Mouse (Mus musculus) liver, embryonic 12.5 days (tissue): ENCODE results near the gene Zfp719. TPM values are rescaled to one million over a fixed set of nuclear protein-coding genes. Genes with fewer than 3 reads are reported as not detected.

ENCODE experiments used
- ATAC-seq: fragments of 200-750 bp; cut with Nextera tagmentation; 2 replicates; pipeline ENCODE4 v1.8.0; 2017; ENCODE audit warnings: moderate number of reproducible peaks, mild to moderate bottlenecking, moderate library complexity
- H3K27ac ChIP-seq: fragments of 300-500 bp; sonication (generic); 2 replicates; pipeline ENCODE4 v1.5.1; 2016; ENCODE audit warnings: mild to moderate bottlenecking
- H3K27me3 ChIP-seq: fragments of 300-500 bp; sonication (generic); replicated peaks from 2 replicates; pipeline ENCODE4 v1.6.1; 2016; ENCODE audit warnings: mild to moderate bottlenecking, moderate library complexity
- H3K36me3 ChIP-seq: fragments of 300-500 bp; sonication (generic); 2 replicates; pipeline ENCODE4 v1.6.1; 2016; ENCODE audit warnings: mild to moderate bottlenecking, moderate library complexity
- H3K4me1 ChIP-seq: fragments of 300-500 bp; sonication (generic); 2 replicates; pipeline ENCODE4 v1.6.1; 2016
- H3K4me2 ChIP-seq: fragments of 300-500 bp; sonication (generic); 2 replicates; pipeline ENCODE4 v1.6.1; 2016; ENCODE audit warnings: mild to moderate bottlenecking, moderate library complexity
- H3K4me3 ChIP-seq: fragments of 300-500 bp; sonication (generic); 2 replicates; pipeline ENCODE4 v1.5.1; 2016; ENCODE audit warnings: mild to moderate bottlenecking, moderate library complexity
- H3K9ac ChIP-seq: fragments of 300-500 bp; sonication (generic); 2 replicates; pipeline ENCODE4 v1.6.1; 2016; ENCODE audit warnings: mild to moderate bottlenecking, moderate library complexity
- H3K9me3 ChIP-seq: fragments of 300-500 bp; sonication (generic); replicated peaks from 2 replicates; pipeline ENCODE4 v1.6.1; 2016; ENCODE audit warnings: mild to moderate bottlenecking, moderate library complexity
- WGBS: fragments of 180-500 bp; shearing (Covaris S2); methylation state at CpG from one replicate; pipeline ENCODE4 v1.1.7; 2016; ENCODE audit not compliant: insufficient replicate concordance; 5-methylcytosine and 5-hydroxymethylcytosine counted together
- polyA plus RNA-seq: library from polyadenylated mRNA; unstranded; fragments of >200 nt; fragmentation: Nextera tagmentation; extraction: Ambion mirVana; gene quantifications from 2 replicates; pipeline ENCODE4 v1.2.1, GENCODE M21; 2016

Zfp719 gene
- 3.4 and 3.5 TPM in 2 replicates for polyA plus RNA-seq

GRCm38 (mm10) chr7:43579440-43580171 lies at the start of gene Zfp719:
Gene Zfp719 (plus strand): TSS chr7:43579610.
- under 1% methylated on average over 37 of the region's 37 CpGs for WGBS
- no peaks in the 10 kb centered on the region for H3K27me3 ChIP-seq
- H3K27ac ChIP-seq = peak within 1 kb of the TSS; percentile 78
- H3K4me1 ChIP-seq = peaks cover 17% of the 10 kb centered on the region
- peak within 1 kb of the TSS; percentile 70 for H3K9ac ChIP-seq
- ATAC-seq = peak; percentile 91
- H3K4me2 ChIP-seq = peak within 1 kb of the TSS; percentile 88
- peak within 1 kb of the TSS; percentile 75 for H3K4me3 ChIP-seq
- no peaks in the 10 kb centered on the region for H3K9me3 ChIP-seq
- H3K36me3 ChIP-seq = peaks cover 12% of the 10 kb centered on the region

- Histone ChIP-seq H3K9me3 (no peaks in the 10 kb centered on the region), H3K9ac (no peak overlapping the region), H3K27ac (no peak overlapping the region), H3K4me3 (no peak overlapping the region), H3K27me3 (no peaks in the 10 kb centered on the region), H3K36me3 (no peaks in the 10 kb centered on the region), H3K4me2 (no peak overlapping the region), H3K4me1 (no peaks in the 10 kb centered on the region)
- no peak for ATAC-seq
- 40% methylated on average over 8 of the region's 8 CpGs for WGBS
These were observed 49.1 kb upstream of the Zfp719 start for GRCm38 (mm10) chr7:43530216-43530785.

- Histone ChIP-seq H3K4me1 (no peaks in the 10 kb centered on the region), H3K27ac (no peak overlapping the region), H3K27me3 (no peaks in the 10 kb centered on the region), H3K4me3 (no peak overlapping the region), H3K4me2 (no peak overlapping the region), H3K9ac (no peak overlapping the region), H3K36me3 (no peaks in the 10 kb centered on the region), H3K9me3 (no peaks in the 10 kb centered on the region)
- ATAC-seq = no peak
- WGBS = 36% methylated on average over 9 of the region's 9 CpGs
These were observed 46.4 kb upstream of the Zfp719 start for GRCm38 (mm10) chr7:43532936-43533505.

- Histone ChIP-seq H3K27me3 (no peaks in the 10 kb centered on the region), H3K9ac (no peak overlapping the region), H3K27ac (no peak overlapping the region), H3K36me3 (no peaks in the 10 kb centered on the region), H3K9me3 (no peaks in the 10 kb centered on the region), H3K4me2 (no peak overlapping the region), H3K4me3 (no peak overlapping the region), H3K4me1 (no peaks in the 10 kb centered on the region)
- 48% methylated on average over 4 of the region's 4 CpGs for WGBS
- no peak for ATAC-seq
These were observed 40.9 kb upstream of the Zfp719 start for GRCm38 (mm10) chr7:43538524-43538923.

- Histone ChIP-seq H3K27ac (no peak within 1 kb of the TSS), H3K4me1 (no peaks in the 10 kb centered on the region), H3K4me2 (no peak within 1 kb of the TSS), H3K27me3 (no peaks in the 10 kb centered on the region), H3K4me3 (no peak within 1 kb of the TSS), H3K36me3 (no peaks in the 10 kb centered on the region), H3K9me3 (no peaks in the 10 kb centered on the region), H3K9ac (no peak within 1 kb of the TSS)
- 42% methylated on average over 7 of the region's 7 CpGs for WGBS
- ATAC-seq = no peak
These were observed 35.0 kb upstream of the Zfp719 start, which contains the start of gene Cd33 for GRCm38 (mm10) chr7:43544225-43544977. Gene Cd33 (minus strand): TSS chr7:43544428.

- Histone ChIP-seq H3K4me1 (no peaks in the 10 kb centered on the region), H3K9me3 (no peaks in the 10 kb centered on the region), H3K27ac (no peak overlapping the region), H3K4me2 (no peak overlapping the region), H3K27me3 (no peaks in the 10 kb centered on the region), H3K4me3 (no peak overlapping the region), H3K36me3 (no peaks in the 10 kb centered on the region), H3K9ac (no peak overlapping the region)
- WGBS = 54% methylated on average over 7 of the region's 7 CpGs
- no peak for ATAC-seq
These were observed 33.5 kb upstream of the Zfp719 start for GRCm38 (mm10) chr7:43545656-43546545.

GRCm38 (mm10) chr7:43547666-43548065 lies 31.7 kb upstream of the Zfp719 start:
- Histone ChIP-seq H3K4me3 (no peak overlapping the region), H3K27ac (no peak overlapping the region), H3K9ac (no peak overlapping the region), H3K36me3 (no peaks in the 10 kb centered on the region), H3K4me1 (no peaks in the 10 kb centered on the region), H3K9me3 (no peaks in the 10 kb centered on the region), H3K27me3 (no peaks in the 10 kb centered on the region), H3K4me2 (no peak overlapping the region)
- 28% methylated on average over 5 of the region's 5 CpGs for WGBS
- ATAC-seq = no peak

- Histone ChIP-seq H3K27ac (no peak overlapping the region), H3K4me1 (no peaks in the 10 kb centered on the region), H3K9me3 (no peaks in the 10 kb centered on the region), H3K4me2 (no peak overlapping the region), H3K27me3 (no peaks in the 10 kb centered on the region), H3K9ac (no peak overlapping the region), H3K4me3 (no peak overlapping the region), H3K36me3 (no peaks in the 10 kb centered on the region)
- 59% methylated on average over 4 of the region's 4 CpGs for WGBS
- ATAC-seq = no peak
These were observed 31.2 kb upstream of the Zfp719 start for GRCm38 (mm10) chr7:43548206-43548605.

- H3K4me2 ChIP-seq = no peak overlapping the region
- no peaks in the 10 kb centered on the region for H3K9me3 ChIP-seq
- H3K9ac ChIP-seq = no peak overlapping the region
- no peaks in the 10 kb centered on the region for H3K27me3 ChIP-seq
- H3K36me3 ChIP-seq = no peaks in the 10 kb centered on the region
- H3K4me1 ChIP-seq = no peaks in the 10 kb centered on the region
- H3K4me3 ChIP-seq = no peak overlapping the region
- 31% methylated on average over 4 of the region's 4 CpGs for WGBS
- H3K27ac ChIP-seq = 0 out of 2 replicates have a peak overlapping the region, but pooled peaks have one; percentile 14
- no peak for ATAC-seq
These were observed 26.3 kb upstream of the Zfp719 start for GRCm38 (mm10) chr7:43553153-43553552.

- no peak for ATAC-seq
- H3K4me2 ChIP-seq = no peak overlapping the region
- WGBS = 10% methylated on average over 3 of the region's 3 CpGs
These were observed 24.9 kb upstream of the Zfp719 start for GRCm38 (mm10) chr7:43554550-43554949.

GRCm38 (mm10) chr7:43555351-43555750 lies 24.1 kb upstream of the Zfp719 start:
- Histone ChIP-seq H3K9me3 (no peaks in the 10 kb centered on the region), H3K27ac (no peak overlapping the region), H3K27me3 (no peaks in the 10 kb centered on the region), H3K4me1 (no peaks in the 10 kb centered on the region), H3K4me2 (no peak overlapping the region), H3K36me3 (no peaks in the 10 kb centered on the region), H3K4me3 (no peak overlapping the region), H3K9ac (no peak overlapping the region)
- WGBS = 65% methylated on average over 5 of the region's 5 CpGs
- ATAC-seq = no peak

More at GRCm38 (mm10) chr7:43554550-43554949, 24.9 kb upstream of the Zfp719 start:
- Histone ChIP-seq H3K36me3 (no peaks in the 10 kb centered on the region), H3K9ac (no peak overlapping the region), H3K4me3 (no peak overlapping the region), H3K9me3 (no peaks in the 10 kb centered on the region), H3K27ac (no peak overlapping the region), H3K4me1 (no peaks in the 10 kb centered on the region), H3K27me3 (no peaks in the 10 kb centered on the region)
